Mouse (Mus musculus): ENCODE results near the gene Anln. TPM values are rescaled to one million over a fixed set of nuclear protein-coding genes. Genes with fewer than 3 reads are reported as not detected.

Anln gene
- total RNA-seq, 2 experiments from 2014 or later: 34.9 to 36.4 TPM

DNA sequence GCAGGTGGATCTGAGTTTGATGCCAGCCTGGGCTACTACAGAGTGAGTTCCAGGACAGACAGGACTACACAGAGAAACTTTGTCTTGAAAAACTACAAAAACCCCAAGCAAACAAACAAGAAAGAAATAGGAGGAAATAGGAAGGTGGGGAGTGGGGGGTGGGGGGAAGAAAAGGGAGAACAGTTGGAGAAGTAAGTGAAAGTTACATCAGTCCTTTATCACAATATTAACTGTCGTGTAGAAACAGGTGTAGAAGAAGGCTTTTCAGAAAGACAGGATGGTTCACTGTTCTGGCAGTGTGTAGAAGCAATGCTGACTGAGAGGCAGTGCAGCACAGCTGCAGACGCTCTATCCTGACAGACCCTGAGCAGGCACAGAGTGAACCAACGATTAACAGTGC, 14.0 kb upstream of the Anln start:
- DNase-seq (ENCODE audit: low spot score in 2 of 2): no peak

DNA sequence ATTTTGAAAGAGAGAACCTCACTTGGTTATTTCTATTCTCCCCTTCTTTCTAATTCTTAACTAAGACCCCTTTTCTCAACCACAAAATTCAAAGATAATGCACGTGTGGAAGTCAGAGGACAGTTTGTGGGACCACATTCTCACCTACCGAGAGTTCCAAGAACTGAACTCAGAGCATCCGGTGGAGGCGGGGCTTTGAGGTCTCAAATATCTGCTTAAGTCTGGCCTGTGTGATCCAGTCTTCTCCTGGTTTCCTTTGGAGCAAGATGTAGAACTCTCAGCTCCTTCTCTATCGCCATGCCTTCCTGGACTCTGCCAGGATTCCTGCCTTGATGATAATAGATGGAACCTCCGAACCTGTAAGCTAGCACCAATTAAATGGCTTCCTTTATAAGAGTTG, 13.0 kb upstream of the Anln start:
- no peak for DNase-seq (ENCODE audit: low spot score in 2 of 2)

DNA sequence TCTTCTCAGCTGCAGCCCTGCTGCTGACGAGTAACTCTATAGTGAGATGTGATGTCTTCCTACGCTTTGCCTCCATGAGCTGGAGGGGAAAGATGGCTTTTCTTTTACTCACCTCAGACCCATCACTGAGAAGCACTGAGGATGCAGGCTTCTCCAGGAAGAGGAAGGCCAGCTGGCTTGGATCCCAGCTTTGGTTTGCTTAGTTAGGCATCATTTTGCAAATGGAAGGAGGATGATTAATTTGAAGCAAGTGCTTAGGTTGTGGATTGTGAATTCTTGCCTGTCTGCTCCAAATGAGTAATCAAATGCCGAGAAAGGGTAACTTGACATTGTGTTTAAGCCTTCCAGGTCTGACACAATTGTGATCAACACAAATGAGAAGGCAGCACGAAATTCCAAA, 10.0 kb upstream of the Anln start:
- no peak for DNase-seq (ENCODE audit: low spot score in 2 of 2)

DNA sequence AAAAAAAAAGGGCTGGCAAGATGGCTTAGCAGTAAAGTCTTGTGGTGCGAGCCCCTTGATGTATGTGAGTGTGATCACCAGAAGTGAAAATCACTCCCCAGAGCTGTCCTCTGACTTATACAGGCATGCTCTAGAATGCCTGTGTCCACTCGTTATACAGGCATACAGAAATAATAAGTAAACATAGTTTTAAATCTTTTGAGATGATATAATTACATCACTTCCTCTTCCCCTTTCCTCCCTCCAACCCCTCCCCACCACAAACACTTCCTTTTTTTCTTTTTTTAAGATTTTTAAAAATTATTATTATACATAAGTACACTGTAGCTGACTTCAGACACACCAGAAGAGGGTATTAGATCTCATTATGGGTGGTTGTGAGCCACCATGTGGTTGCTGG, 5.7 kb upstream of the Anln start:
- DNase-seq (ENCODE audit: low spot score in 2 of 2): no peak

DNA sequence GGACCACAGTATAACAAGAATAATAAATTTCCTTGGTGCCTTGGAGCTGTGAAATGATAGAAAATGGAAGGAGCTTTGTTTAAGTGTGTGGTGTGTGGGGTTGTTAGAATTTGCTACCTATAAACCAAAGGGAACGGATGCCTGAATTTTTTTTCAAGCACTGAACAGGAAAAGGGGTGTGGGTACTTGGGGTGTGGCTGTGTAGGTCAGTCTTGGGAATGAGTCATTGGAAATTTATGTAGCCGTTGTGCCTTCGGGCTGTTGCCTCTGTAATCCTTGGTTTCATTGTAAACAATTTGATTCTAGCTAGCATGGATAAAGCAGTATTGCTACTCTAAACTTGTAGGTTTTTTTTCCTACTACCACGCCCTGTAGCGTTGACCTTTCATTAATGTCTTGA, 1.4 kb upstream of the Anln start:
- no peak for DNase-seq (ENCODE audit: low spot score in 2 of 2)

DNA sequence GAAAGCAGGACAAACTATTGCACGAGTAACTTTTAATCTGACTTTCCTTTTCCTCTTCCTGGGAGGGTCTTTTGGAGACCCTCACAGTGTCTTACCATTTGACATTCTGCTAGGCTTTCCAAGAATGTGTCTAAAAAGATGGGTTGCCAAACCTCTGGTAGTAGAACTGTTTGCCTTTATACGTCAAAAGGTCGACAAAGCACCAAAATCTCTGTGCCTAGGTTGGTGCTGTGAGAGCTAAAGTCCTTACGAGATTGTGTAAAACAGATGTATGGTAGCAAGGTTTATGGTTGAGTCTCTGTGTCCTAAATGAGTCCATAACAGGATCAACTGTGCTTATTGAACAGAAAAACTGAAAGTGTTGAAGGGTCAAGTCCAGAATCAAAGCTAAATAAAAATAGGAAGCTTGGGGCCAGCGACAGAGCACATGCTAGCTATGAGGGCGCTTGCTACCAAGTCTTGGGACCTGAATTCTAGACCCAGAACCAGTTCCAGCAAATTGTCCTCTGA, 803 bp upstream of the Anln start:
- DNase-seq (ENCODE audit: low spot score in 2 of 2): no peak

DNA sequence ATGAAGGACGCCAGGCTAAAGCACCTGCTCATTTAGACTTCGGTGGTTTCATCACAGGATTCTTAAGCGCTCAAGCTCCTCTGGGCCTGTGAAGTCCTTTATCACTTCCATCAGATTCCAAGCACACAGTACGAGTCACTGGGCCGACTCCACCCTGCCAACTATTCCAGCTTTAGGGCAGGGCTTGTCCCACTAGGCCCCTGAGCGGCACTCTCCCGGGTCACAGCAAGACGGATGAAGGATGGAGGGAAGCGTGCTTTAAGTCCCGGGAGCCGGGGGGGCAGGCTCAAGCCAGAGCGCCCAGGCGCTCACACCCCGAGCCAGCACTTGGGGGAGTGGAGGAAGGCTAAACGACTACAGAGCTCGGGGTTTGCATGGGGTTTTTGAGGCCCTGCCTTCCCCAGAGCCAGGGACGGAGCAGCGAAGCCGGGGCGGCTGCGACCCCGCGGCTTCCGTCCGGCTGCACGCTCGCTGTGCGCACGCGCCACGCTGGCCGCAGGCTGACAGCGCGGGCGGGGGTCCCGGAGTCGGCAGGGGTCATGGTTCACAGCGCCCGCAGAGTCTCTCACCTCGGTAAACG, 497 bp downstream of the Anln start:
- no peak for DNase-seq (ENCODE audit: low spot score in 2 of 2)

DNA sequence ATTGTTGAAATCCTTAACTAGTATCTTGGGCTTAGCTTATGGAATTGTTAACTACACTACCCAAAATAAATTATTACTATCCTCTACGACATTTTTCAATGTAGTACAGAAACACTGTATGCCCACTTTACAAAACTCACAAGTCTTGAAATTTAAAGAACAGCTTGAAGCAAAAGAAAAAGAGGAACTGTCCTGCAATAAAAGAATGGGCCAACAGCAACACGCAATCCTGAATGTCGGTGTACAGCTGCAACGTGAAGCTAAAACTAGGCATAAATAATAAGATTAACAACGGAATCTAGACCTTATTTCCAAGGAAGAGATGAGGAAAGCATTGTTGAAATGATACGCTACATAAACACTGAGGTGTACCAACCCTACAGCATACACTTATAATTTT, 1.1 kb downstream of the Anln start:
- no peak for DNase-seq (ENCODE audit: low spot score in 2 of 2)

DNA sequence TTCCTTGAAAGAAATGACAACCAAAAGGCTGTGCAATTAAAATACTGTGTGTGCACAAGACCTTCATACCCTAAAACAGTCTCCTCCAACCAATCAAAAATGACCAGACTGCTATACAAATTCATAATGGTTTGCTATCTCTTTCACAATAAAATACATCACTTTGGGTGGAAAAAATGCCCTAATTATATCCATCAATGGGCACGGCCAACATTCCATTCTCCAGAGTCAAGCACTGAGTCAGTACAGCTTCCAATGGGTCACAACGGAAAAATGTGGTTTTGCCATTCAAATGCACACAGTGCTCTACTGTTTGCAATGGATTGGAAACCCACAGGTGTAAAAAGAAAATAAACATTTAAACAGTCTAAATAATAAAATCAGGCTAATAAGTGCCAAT, 3.1 kb downstream of the Anln start:
- DNase-seq (ENCODE audit: low spot score in 2 of 2): no peak

DNA sequence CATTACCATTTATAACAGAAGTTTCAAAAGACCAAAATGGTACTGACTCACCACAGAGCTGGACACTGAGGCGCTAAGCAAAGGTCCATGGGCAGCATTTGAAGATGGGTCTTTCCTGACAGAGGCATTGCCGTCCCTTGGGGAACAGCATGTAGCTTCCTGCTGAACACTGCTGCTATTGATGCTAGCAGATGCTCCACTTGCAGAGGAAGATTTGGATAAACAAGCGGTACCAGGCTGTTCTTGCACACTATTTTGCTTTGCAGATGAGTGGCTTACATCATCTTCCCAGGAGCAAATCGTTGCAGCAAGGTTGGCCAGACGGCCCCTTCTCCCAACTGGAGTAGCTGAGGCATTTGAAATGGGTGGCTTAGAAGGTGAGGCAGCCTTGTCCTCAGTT, 12.9 kb downstream of the Anln start:
- peak; percentile 20 to 78 for DNase-seq (ENCODE audit: low spot score in 2 of 2)

DNA sequence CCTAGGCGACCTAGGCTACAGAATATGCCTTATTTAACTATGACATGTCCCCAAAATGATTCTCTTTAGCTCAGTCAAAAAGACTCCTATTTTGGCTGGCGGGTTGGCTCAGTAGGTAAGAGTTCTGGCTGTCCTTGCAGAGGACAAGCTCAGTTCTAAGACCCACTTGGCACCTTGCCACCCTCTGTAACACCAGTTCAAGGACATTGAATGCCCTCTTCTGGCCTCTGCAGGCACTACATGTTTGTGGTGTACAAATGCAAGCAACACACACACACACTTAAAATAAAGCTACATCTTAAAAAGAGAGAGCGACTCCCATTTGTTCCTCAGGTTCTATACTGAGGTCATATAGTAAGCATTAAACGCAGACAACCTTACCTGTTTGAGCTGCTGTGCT, 16.2 kb downstream of the Anln start:
- DNase-seq (ENCODE audit: low spot score in 2 of 2): no peak

DNA sequence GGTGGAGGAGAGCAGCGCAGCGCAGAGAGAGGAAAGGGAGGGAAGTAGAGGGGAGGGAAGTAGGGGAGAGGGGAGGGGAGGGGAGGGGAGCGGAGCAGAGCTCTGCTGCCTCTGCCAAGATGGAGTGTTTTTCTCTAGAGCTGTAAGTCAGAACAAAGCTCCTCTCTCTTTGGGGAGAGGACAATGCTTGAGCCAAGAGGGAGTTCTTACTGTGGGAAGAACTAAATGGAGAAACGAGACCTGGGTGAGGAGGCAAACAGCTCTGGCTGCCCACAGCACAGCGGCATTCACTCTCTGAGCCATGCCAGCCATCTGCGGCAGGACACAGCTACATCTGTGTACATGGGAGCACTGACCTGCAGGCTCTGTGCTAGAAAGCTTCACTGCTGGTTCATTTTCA, 21.0 kb downstream of the Anln start:
- DNase-seq (ENCODE audit: low spot score in 2 of 2): peak in 1 of 2 experiments; percentile 13

DNA sequence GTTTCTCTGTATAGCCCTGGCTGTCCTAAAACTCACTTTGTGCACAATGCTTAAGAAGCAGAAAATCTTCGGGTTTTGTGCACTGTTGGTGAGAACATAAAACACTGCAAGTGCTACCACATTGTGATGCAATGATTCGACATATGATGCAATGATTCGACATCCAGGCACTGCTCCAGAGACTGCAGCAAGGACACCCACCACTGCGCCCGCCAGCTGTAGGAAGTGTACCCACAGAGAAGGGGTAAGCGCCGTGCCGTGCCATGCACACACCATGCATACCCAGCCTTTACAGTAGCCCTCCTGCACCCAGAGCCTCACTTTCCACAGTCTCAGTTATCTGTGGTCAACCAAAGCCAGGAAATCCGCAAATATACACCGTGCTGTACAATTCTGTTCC, 22.4 kb downstream of the Anln start:
- DNase-seq (ENCODE audit: low spot score in 2 of 2): no peak

DNA sequence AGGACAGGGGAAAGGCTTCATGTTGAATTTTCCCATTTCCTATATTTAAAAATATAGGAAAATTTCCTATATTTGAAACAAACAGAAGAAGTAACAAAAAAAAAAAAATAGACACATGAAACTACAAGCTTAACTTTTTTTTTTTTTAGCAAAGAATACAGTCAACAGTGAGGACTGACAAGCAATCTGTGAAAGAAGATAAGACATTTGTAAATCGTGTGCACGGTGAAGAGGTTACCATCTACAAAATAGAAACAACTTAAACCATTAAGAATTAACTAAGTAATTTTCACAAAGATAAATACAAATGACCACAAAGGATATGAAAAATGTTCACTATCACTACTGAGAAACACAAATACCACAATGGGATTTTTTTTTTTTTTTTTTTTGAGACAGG, 22.8 kb downstream of the Anln start:
- DNase-seq (ENCODE audit: low spot score in 2 of 2): no peak

DNA sequence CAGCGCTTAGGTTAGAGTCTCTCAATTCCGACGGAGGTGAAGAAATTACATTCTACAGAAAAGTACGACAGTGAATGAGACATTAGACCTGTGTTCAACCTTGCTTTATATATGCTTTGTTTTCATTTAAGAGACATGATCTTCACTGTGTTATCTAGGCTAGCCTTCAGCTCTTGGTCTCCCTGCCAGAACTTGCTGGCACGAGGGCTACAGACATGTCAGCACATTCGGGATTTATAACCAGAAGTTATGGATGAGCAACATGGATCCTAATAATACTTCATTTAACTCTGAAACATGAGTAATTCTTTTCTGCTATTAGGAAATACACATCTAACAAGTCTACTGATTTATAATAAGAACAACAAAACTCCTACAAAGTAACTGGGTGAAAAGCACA, 28.1 kb downstream of the Anln start:
- no peak for DNase-seq (ENCODE audit: low spot score in 2 of 2)

DNA sequence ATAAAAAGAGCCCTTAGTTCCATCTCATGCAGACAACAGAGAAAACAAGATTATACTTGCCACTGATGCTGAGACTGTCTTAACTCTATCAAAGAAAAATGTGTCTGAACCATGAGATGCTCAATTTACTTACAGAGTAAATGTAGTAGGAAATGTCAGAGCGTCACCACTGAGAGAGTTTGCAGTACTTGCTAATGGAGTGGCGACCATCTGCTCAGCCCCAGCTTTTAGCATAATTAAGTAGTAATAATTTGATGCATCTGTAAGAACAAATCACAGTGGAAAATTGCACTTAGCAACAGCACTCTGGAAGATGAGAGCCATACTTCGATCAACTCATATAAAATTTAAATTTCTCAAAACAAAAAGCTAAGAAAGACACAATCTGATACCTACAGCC, 33.1 kb downstream of the Anln start:
- no peak for DNase-seq (ENCODE audit: low spot score in 2 of 2)

DNA sequence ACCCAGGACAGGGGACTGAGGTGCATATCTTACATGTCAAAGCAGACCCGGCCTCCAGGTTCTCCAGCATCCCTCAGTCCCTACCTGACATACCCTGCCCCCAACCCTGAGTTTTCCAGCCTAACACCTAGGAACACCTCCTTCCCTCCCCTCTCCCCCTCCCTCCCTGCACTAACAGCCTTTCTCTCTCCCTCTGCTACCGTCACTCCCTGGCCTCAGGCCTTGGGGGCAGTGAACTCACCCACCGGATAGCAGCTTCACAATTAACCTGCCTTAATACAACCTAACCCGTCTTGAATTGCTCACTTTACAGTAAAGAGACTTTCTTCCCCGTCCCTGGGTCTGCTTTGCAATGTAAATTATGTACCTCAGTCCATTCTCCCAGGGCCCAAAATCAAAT, 35.1 kb downstream of the Anln start:
- DNase-seq (ENCODE audit: low spot score in 2 of 2): no peak

DNA sequence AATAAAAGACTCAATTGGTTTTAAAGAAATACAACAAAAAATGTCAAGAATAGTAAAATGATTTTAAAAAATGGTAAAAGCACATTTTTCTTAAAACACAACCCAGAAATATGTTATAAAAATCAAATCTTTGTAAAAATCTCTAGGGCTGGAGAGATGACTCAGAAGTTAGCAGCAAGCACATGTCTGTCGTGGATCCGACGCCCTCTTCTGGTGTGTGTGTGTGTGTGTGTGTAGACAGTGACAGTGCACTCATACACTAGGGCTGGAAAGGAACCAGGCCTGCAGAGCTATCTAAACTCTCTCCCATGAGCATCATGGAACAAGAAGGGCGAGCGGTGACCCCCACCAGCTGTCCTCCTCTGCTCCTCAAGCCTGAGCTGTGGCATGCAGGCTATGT, 35.5 kb downstream of the Anln start:
- DNase-seq (ENCODE audit: low spot score in 2 of 2): no peak

DNA sequence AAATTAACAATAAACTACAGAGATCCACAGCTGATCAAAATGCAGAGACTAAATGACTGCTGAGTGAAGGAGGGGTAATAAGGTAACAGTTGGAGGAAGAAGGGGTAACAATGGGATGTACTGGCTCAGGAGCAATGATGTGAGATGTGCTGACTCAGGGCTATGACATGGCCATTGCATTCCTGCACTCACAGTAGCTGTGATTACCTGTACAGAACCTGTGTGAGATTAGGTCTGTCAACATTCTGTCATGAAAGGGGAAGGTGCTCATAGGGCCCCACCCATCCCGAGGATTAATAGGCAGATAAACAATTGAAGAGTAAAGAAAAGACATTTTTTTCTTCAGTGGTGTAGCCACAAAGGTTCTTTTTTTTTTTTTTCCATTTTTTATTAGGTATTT, 48.7 kb downstream of the Anln start:
- no peak for DNase-seq (ENCODE audit: low spot score in 2 of 2)

DNA sequence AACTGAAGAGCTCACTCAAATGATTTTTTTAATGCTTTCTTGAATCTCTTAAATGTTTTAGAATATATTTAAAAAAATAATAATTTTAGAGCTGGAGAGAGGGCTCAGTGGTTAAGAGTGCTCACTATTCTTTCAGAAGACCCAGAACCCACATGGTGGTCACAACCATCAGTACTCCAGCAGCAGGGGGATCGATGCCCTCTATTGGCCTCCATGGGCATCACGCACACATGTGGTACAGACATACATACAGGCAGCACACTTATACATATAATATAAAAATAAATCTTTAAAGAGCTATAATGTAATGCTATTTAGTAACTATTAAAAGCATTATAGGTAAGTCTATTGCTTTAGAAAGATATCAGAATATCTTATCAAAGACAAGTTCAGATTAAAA, 51.8 kb downstream of the Anln start:
- DNase-seq (ENCODE audit: low spot score in 2 of 2): no peak

DNA sequence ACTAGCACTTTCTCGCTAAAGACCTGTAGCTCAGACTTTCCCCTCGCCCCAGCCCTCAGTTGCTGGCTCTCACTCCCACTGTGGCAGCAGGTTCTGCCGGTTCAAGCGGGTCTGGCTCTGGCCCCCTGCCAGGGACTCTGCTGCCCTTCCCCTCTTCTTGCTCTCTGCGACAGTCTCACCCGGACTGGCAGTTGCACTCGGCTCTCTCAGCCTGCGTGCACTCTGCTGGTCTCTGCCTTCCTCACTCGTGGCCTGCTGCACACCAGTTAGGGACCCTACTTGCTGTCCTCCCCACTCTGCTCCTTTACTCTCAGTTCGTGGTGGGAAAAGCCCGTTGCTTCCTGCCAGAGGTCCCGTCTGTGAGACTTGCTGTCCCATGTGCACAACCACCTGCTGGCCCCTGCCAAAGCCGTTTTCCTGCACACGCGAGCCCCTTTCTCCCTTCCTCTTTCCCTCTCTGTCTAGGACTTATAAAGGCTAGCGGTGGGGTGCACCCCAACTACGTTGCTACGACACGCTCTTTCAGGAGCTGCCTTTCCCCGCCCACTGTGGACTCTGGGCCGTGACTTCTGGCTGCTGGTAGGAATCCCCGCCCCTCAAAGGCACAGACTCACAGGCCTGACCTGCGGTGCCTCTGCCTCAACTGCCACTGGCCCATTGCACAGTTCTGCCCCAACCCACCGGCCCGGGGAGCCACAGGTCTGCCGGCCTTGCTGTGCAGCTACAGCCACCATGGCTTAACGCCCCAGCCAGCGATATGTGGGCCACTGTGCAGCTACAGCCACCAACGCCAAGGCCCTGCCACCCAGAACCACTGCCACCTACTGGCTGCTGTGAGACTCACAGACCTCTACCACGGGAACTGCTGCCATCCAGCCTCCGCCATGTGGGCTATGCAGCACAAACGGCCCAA, 61.3 kb downstream of the Anln start:
- DNase-seq (ENCODE audit: low spot score in 2 of 2): peak; percentile 54 to 79

DNA sequence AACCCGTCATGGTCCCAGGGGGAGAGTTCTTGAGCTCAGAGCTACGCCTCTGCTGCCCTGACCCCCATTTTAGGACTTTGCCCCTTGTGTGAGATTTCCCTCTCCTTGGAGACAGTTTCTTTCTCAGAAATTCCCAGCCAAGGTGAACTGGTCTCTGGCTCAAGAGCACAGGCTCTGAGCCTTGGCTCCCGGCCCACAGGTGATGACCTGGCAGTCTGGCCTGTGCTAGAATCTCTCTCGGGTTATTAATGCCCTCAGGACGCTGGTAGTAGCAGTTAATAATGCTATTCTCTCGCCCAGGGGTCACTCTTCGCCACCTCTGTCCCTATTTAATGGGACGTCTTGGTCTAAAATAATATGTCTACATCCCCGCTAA, 61.9 kb downstream of the Anln start:
- no peak for DNase-seq (ENCODE audit: low spot score in 2 of 2)

DNA sequence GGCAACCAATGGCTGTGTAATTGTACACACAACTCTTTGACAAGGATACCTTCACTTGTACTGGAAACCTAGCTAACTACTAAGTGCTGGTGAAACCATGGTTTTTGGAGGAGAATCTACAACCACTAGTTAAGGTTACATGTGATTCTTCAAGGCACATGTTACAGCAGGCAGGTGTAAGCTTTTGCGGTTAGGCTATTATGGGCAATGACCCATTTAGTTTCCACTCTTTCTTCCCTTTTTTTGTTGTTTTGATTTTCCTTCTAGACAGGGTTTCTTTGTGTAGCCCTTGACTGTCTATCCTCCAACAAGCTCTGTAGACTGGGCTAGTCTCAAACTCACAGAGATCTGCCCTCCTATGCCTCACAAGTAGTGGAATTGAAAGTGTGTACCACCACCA, 64.4 kb downstream of the Anln start:
- no peak for DNase-seq (ENCODE audit: low spot score in 2 of 2)

Measured in layer of hippocampus, adult 18-20 months (tissue).